Mouse (Mus musculus) liver, embryonic 11.5 days (tissue): Measurements from ENCODE around the gene Spaca4. TPM values are rescaled to one million over a fixed set of nuclear protein-coding genes. Genes with fewer than 3 reads are reported as not detected.

Experiments used
- ATAC-seq: fragments of 200-750 bp; cut with Nextera tagmentation; replicated peaks from 2 replicates; pipeline ENCODE4 v1.8.0; 2017; ENCODE audit warnings: moderate number of reproducible peaks, mild to moderate bottlenecking, moderate TSS enrichment, moderate library complexity; ENCODE audit not compliant: low FRiP score
- DNase-seq: peaks from one replicate; pipeline ENCODE4 v3.0.0-alpha.2; 2017; ENCODE audit warnings: low spot score
- H3K27ac ChIP-seq: fragments of 300-500 bp; sonication (generic); 2 replicates; pipeline ENCODE4 v1.5.1; 2014; ENCODE audit warnings: mild to moderate bottlenecking, low read depth, low read length, control low read depth
- H3K27me3 ChIP-seq: fragments of 300-500 bp; sonication (generic); replicated peaks from 2 replicates; pipeline ENCODE4 v1.6.1; 2014; ENCODE audit warnings: low read length, mixed read lengths; ENCODE audit not compliant: control insufficient read depth, insufficient read depth
- H3K36me3 ChIP-seq: fragments of 300-500 bp; sonication (generic); 2 replicates; pipeline ENCODE4 v1.6.1; 2014; ENCODE audit warnings: mild to moderate bottlenecking, low read length, moderate library complexity, mixed read lengths; ENCODE audit not compliant: control insufficient read depth, insufficient read depth
- H3K4me1 ChIP-seq: fragments of 300-500 bp; sonication (generic); replicated peaks from 2 replicates; pipeline ENCODE4 v1.6.1; 2014; ENCODE audit warnings: low read length, mixed read lengths; ENCODE audit not compliant: control insufficient read depth, insufficient read depth
- H3K4me2 ChIP-seq: fragments of 300-500 bp; sonication (generic); 2 replicates; pipeline ENCODE4 v1.6.1; 2014; ENCODE audit warnings: mild to moderate bottlenecking, control low read depth, moderate library complexity
- H3K4me3 ChIP-seq: fragments of 300-500 bp; sonication (generic); 2 replicates; pipeline ENCODE4 v1.5.1; 2014; ENCODE audit warnings: low read depth, low read length, control low read depth
- H3K9ac ChIP-seq: fragments of 300-500 bp; sonication (generic); 2 replicates; pipeline ENCODE4 v1.6.1; 2014; ENCODE audit warnings: low read depth, low read length, control low read depth
- H3K9me3 ChIP-seq: fragments of 300-500 bp; sonication (generic); 2 replicates; pipeline ENCODE4 v1.6.1; 2016; ENCODE audit warnings: low read length, inconsistent platforms, mixed read lengths; ENCODE audit not compliant: control insufficient read depth
- WGBS: fragments of 180-500 bp; shearing (Covaris S2); extraction: QIAGEN DNeasy Blood & Tissue Kit; methylation state at CpG from one replicate; pipeline ENCODE4 v1.1.7; 2014; 5-methylcytosine and 5-hydroxymethylcytosine counted together
- polyA plus RNA-seq: library from polyadenylated mRNA; unstranded; fragments of >200 nt; fragmentation: Nextera tagmentation; extraction: Ambion mirVana; gene quantifications from 2 replicates; pipeline ENCODE4 v1.2.1, GENCODE M21; 2014

The Spaca4 gene
- polyA plus RNA-seq, 1 experiment from 2014 or later, result not detected

- Histone ChIP-seq H3K9ac (no peak overlapping the region), H3K4me2 (no peak overlapping the region), H3K36me3 (peaks cover 65% of the 10 kb centered on the region), H3K27me3 (no peaks in the 10 kb centered on the region), H3K27ac (no peak overlapping the region), H3K4me3 (no peak overlapping the region), H3K4me1 (peaks cover 14% of the 10 kb centered on the region), H3K9me3 (no peaks in the 10 kb centered on the region)
- ATAC-seq (no peak), DNase-seq (no peak)
- 88% methylated on average over 4 of the region's 4 CpGs for WGBS
Observed at GRCm38 (mm10) chr7:45723301-45723700, 2.3 kb downstream of the Spaca4 start.

DNA sequence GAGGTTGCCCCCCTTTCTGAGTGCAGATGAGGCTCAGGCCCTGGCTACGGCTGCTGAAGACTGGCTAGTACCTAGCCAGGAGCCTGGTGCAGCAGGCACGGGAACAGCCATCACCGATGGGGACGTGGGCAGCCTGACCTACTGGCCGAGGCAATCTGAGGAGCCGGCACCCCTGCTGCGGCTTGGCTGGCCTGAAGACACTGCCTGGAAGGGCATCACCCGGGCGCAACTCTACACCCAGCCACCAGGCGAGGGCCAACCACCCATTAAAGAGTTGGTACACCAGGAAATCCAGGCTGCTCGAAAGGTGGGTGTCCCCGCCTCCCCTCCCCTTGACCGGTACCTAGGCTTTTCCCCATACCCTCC lies 3.3 kb downstream of the Spaca4 start:
- Histone ChIP-seq H3K4me1 (peaks cover 14% of the 10 kb centered on the region), H3K36me3 (peaks cover 63% of the 10 kb centered on the region), H3K27me3 (no peaks in the 10 kb centered on the region), H3K9ac (no peak overlapping the region), H3K27ac (0 out of 2 replicates have a peak overlapping the region, but pooled peaks have one; percentile 8), H3K9me3 (no peaks in the 10 kb centered on the region), H3K4me2 (no peak overlapping the region), H3K4me3 (no peak overlapping the region)
- DNase-seq, result no peak
- 84% methylated on average over 13 of the region's 13 CpGs for WGBS
- ATAC-seq, result no peak

GRCm38 (mm10) chr7:45721642-45722347 lies 3.8 kb downstream of the Spaca4 start:
- H3K9ac ChIP-seq, result no peak overlapping the region
- DNase-seq (no peak), ATAC-seq (no peak)
- no peak overlapping the region for H3K4me2 ChIP-seq
- WGBS, result 66% methylated on average over 13 of the region's 13 CpGs
- H3K36me3 ChIP-seq, result peaks cover 60% of the 10 kb centered on the region
- peak overlapping the region; percentile 8; the same call in 1 of the 2 replicates for H3K27ac ChIP-seq
- H3K4me1 ChIP-seq, result peaks cover 17% of the 10 kb centered on the region
- no peak overlapping the region for H3K4me3 ChIP-seq
- H3K9me3 ChIP-seq, result no peaks in the 10 kb centered on the region
- no peaks in the 10 kb centered on the region for H3K27me3 ChIP-seq

DNA sequence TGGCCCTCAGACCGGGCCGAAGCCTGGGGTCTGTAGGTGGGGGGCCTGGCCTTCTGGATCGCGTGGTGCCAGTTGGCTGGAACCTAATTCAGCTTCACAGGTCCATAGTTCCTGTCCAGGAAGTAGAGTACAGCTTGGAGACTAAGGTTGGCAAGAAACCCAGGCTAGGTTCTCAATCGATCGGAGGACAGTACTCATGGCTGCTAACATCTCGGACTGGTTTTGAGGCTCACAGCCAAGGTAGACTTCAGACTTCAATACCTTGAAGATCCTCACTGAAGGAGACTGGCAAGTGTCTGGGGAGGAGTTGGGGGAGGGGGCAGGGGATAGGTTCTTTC lies 4.4 kb downstream of the Spaca4 start:
- Histone ChIP-seq H3K27me3 (no peaks in the 10 kb centered on the region), H3K4me3 (no peak overlapping the region), H3K9me3 (no peaks in the 10 kb centered on the region), H3K36me3 (peaks cover 56% of the 10 kb centered on the region), H3K4me2 (0 out of 2 replicates have a peak overlapping the region, but pooled peaks have one; percentile 4), H3K9ac (no peak overlapping the region), H3K4me1 (peaks cover 23% of the 10 kb centered on the region), H3K27ac (no peak overlapping the region)
- 78% methylated on average over 7 of the region's 7 CpGs for WGBS
- ATAC-seq, result no peak
- DNase-seq, result no peak

- no peak for ATAC-seq
- peak within 1 kb of the TSS; percentile 86 for H3K4me2 ChIP-seq
- no peak within 1 kb of the TSS for H3K9ac ChIP-seq
Observed at GRCm38 (mm10) chr7:45720413-45721233, 5.0 kb downstream of the Spaca4 start, which contains the start of gene Fam83e. Fam83e (plus strand) TSS chr7:45721212.

GRCm38 (mm10) chr7:45719738-45720412 lies 5.7 kb downstream of the Spaca4 start:
- Histone ChIP-seq H3K4me3 (peak overlapping the region; percentile 71), H3K4me1 (peaks cover 32% of the 10 kb centered on the region), H3K9ac (peak overlapping the region; percentile 95), H3K27ac (no peak overlapping the region; the same call in 1 of the 2 replicates), H3K4me2 (peak overlapping the region; percentile 86), H3K9me3 (no peaks in the 10 kb centered on the region), H3K27me3 (no peaks in the 10 kb centered on the region), H3K36me3 (peaks cover 46% of the 10 kb centered on the region)
- 89% methylated on average over 15 of the region's 16 CpGs for WGBS
- no peak for DNase-seq
- ATAC-seq, result no peak

More at GRCm38 (mm10) chr7:45720413-45721233, 5.0 kb downstream of the Spaca4 start, which contains the start of gene Fam83e:
- no peaks in the 10 kb centered on the region for H3K9me3 ChIP-seq
- DNase-seq, result no peak
- no peaks in the 10 kb centered on the region for H3K27me3 ChIP-seq
- 82% methylated on average over 14 of the region's 14 CpGs for WGBS
- H3K4me3 ChIP-seq, result peak within 1 kb of the TSS; percentile 71
- peaks cover 53% of the 10 kb centered on the region for H3K36me3 ChIP-seq
- peak within 1 kb of the TSS; percentile 8; the same call in 1 of the 2 replicates for H3K27ac ChIP-seq
- peaks cover 29% of the 10 kb centered on the region for H3K4me1 ChIP-seq

DNA sequence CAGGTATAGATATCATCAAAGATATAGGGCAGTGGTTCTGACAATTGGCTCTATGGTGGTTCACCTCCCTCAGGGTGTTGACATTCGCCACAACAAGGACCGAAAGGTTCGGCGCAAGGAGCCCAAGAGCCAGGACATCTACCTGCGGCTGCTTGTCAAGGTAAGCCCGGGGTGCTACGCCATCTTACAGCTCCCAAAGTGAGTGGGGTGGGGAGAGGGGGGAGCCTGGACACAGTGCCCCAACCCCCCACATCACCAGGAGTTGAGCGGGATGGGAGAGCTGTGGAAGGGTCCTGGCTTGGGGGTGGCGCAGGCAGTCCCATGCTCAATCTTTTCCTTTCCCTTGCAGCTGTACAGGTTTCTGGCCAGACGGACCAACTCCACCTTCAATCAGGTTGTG lies 6.4 kb downstream of the Spaca4 start:
- WGBS, result 63% methylated on average over 10 of the region's 10 CpGs
- Histone ChIP-seq H3K27me3 (no peaks in the 10 kb centered on the region), H3K4me1 (peaks cover 37% of the 10 kb centered on the region), H3K9ac (peak overlapping the region; percentile 95), H3K27ac (peak overlapping the region; percentile 75), H3K4me3 (peak overlapping the region; percentile 71), H3K4me2 (peak overlapping the region; percentile 86), H3K9me3 (no peaks in the 10 kb centered on the region), H3K36me3 (peaks cover 39% of the 10 kb centered on the region)
- ATAC-seq, result no peak
- no peak for DNase-seq

DNA sequence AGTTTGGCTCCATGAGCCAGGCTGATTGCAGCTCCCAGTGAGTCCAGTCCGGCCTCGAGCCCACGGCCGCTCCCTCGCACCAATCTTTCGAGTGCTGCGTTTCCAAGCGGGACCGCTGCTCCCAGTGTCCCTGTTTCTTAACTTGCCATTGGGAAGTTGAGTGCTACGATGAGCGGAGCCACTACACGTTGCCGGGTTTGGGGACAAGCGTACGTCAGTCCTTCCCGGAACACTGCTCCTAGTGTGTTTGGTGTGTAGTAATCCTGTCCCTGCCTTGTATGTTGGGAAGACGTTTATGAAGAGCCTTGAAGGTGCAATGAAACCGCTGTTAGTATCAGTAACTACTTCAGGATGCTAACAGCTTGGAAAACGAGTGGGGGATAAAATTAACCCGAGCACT lies 7.3 kb downstream of the Spaca4 start:
- peaks cover 40% of the 10 kb centered on the region for H3K4me1 ChIP-seq

More for the DNA sequence above, 7.3 kb downstream of the Spaca4 start:
- Histone ChIP-seq H3K4me2 (peak overlapping the region; percentile 86), H3K27me3 (no peaks in the 10 kb centered on the region), H3K9ac (peak overlapping the region; percentile 95), H3K27ac (peak overlapping the region; percentile 75), H3K4me3 (peak overlapping the region; percentile 71), H3K9me3 (no peaks in the 10 kb centered on the region), H3K36me3 (peaks cover 33% of the 10 kb centered on the region)
- WGBS, result under 1% methylated on average over 20 of the region's 20 CpGs
- DNase-seq (no peak), ATAC-seq (no peak)
